Mouse (Mus musculus) stomach, embryonic 14.5 days (tissue): ENCODE data around the gene Fam111a. TPM values are rescaled to one million over a fixed set of nuclear protein-coding genes. Genes with fewer than 3 reads are reported as not detected.

Source experiments
- ATAC-seq: fragments of 200-750 bp; cut with Nextera tagmentation; 2 replicates; pipeline ENCODE4 v1.8.0; 2017; ENCODE audit warnings: low read depth, moderate TSS enrichment; ENCODE audit not compliant: insufficient number of reproducible peaks, insufficient read depth, low FRiP score
- H3K27ac ChIP-seq: fragments of 300-500 bp; sonication (generic); 2 replicates; pipeline ENCODE4 v1.5.1; 2014; ENCODE audit warnings: mild to moderate bottlenecking, low read length, moderate library complexity, mixed read lengths
- H3K27me3 ChIP-seq: fragments of 300-500 bp; sonication (generic); 2 replicates; pipeline ENCODE4 v1.6.1; 2014; ENCODE audit warnings: low read length, control low read depth, mixed read lengths; ENCODE audit not compliant: control insufficient read depth, insufficient read depth
- H3K36me3 ChIP-seq: fragments of 300-500 bp; sonication (generic); 2 replicates; pipeline ENCODE4 v1.6.1; 2014; ENCODE audit warnings: mild to moderate bottlenecking, control low read depth, low read length, moderate library complexity, mixed read lengths; ENCODE audit not compliant: control insufficient read depth, insufficient read depth
- H3K4me1 ChIP-seq: fragments of 300-500 bp; sonication (generic); 2 replicates; pipeline ENCODE4 v1.6.1; 2014; ENCODE audit warnings: low read length, control low read depth, mixed read lengths; ENCODE audit not compliant: control insufficient read depth, insufficient read depth
- H3K4me2 ChIP-seq: fragments of 300-500 bp; sonication (generic); replicated peaks from 2 replicates; pipeline ENCODE4 v1.6.1; 2014; ENCODE audit warnings: low read depth, low read length, control low read depth
- H3K4me3 ChIP-seq: fragments of 300-500 bp; sonication (generic); 2 replicates; pipeline ENCODE4 v1.5.1; 2014; ENCODE audit warnings: low read depth, low read length, control low read depth
- H3K9ac ChIP-seq: fragments of 300-500 bp; sonication (generic); replicated peaks from 2 replicates; pipeline ENCODE4 v1.6.1; 2014; ENCODE audit warnings: low read depth, mild to moderate bottlenecking, control low read depth, low read length, moderate library complexity, mixed read lengths
- H3K9me3 ChIP-seq: fragments of 300-500 bp; sonication (generic); 2 replicates; pipeline ENCODE4 v1.6.1; 2016; ENCODE audit warnings: low read depth, low read length, control low read depth; ENCODE audit not compliant: control insufficient read depth
- WGBS: fragments of 180-500 bp; shearing (Covaris S2); extraction: QIAGEN DNeasy Blood & Tissue Kit; methylation state at CpG from one replicate; pipeline ENCODE4 v1.1.7; 2014; 5-methylcytosine and 5-hydroxymethylcytosine counted together
- polyA plus RNA-seq: library from polyadenylated mRNA; unstranded; fragments of >200 nt; fragmentation: Nextera tagmentation; extraction: Ambion mirVana; gene quantifications from 2 replicates; pipeline ENCODE4 v1.2.1, GENCODE M21; 2014

The Fam111a gene
- polyA plus RNA-seq, 1 experiment from 2014 or later: 23.5 TPM

DNA sequence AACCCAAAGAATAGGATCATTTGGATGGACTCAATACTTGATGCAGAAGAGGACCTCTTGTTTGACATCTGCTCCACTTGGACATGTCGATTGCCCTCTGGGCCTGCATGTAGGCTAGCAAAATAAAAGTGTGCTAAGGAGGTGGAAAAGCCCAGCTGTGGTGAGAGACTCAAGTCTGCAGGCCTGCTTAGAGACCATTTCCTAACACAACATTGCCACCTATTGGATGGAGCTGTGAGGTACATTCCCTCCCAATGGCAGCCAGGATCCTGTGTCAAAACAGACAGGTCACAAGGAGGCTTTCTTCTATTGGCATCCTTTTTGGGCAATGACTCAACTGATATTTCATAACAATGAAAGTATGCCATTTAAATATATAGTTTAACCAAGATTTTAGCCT, 46.4 kb downstream of the Fam111a start:
- Histone ChIP-seq H3K27ac (no peak overlapping the region), H3K9ac (no peak overlapping the region), H3K36me3 (no peaks in the 10 kb centered on the region; the same call in 1 of the 2 replicates), H3K27me3 (no peaks in the 10 kb centered on the region), H3K4me3 (no peak overlapping the region), H3K9me3 (no peaks in the 10 kb centered on the region), H3K4me2 (no peak overlapping the region), H3K4me1 (peaks cover 4% of the 10 kb centered on the region; the same call in 1 of the 2 replicates)
- WGBS: 7% methylated on average over 1 of the region's 1 CpGs
- ATAC-seq: peak; percentile 57; the same call in 1 of the 2 replicates

GRCm38 (mm10) chr19:12595135-12595529, 49.6 kb downstream of the Fam111a start:
- no peaks in the 10 kb centered on the region for H3K27me3 ChIP-seq
- H3K9me3 ChIP-seq: no peaks in the 10 kb centered on the region
- WGBS: 59% methylated on average over 2 of the region's 2 CpGs
- no peak; the same call in 1 of the 2 replicates for ATAC-seq
- H3K9ac ChIP-seq: no peak overlapping the region
- peaks cover 6% of the 10 kb centered on the region; the same call in 1 of the 2 replicates for H3K4me1 ChIP-seq
- no peaks in the 10 kb centered on the region for H3K36me3 ChIP-seq
- H3K27ac ChIP-seq: no peak overlapping the region
- peak overlapping the region; percentile 51 for H3K4me3 ChIP-seq
- peak overlapping the region; percentile 83; the same call in 1 of the 2 replicates for H3K4me2 ChIP-seq

DNA sequence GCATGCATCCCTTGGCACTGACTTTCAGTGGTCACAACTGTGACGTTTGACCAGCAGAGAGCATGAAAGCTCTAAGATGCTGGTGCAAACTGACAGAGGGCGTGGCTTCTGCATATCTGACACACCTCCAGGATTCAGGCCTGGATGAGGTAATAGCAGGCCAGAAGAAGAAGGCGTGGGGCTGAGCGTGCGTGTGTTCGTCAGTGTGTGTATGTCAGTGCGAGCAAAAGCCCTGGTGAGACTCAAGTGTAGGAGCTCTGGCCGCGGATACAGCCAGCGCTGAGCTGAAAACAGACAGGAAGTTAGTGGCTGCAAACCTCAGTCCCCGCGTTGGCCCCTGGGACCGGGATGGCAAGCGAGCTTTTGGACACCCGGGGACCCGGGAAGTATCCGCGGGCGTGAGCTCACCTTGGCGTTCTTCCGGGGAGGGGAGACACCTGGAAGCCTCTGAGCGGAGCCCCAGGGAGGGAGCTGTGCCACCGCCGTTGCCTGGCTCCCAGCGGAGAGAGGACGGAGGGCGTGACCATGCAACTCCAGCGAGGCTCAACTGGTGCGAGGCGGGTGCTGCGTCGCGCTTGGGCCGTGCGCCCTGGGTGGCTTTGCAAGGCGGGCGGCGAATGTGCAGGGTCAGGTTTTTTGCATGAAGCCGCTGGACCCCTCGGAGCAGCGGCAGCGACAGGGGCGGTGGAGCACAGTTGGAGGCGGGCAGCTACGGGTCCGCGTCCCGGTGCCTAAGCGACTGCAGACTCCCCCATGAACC, 50.2 kb downstream of the Fam111a start:
- Histone ChIP-seq H3K27ac (peak overlapping the region; percentile 58), H3K4me2 (peak overlapping the region; percentile 83)
- WGBS: 1% methylated on average over 48 of the region's 49 CpGs

DNA sequence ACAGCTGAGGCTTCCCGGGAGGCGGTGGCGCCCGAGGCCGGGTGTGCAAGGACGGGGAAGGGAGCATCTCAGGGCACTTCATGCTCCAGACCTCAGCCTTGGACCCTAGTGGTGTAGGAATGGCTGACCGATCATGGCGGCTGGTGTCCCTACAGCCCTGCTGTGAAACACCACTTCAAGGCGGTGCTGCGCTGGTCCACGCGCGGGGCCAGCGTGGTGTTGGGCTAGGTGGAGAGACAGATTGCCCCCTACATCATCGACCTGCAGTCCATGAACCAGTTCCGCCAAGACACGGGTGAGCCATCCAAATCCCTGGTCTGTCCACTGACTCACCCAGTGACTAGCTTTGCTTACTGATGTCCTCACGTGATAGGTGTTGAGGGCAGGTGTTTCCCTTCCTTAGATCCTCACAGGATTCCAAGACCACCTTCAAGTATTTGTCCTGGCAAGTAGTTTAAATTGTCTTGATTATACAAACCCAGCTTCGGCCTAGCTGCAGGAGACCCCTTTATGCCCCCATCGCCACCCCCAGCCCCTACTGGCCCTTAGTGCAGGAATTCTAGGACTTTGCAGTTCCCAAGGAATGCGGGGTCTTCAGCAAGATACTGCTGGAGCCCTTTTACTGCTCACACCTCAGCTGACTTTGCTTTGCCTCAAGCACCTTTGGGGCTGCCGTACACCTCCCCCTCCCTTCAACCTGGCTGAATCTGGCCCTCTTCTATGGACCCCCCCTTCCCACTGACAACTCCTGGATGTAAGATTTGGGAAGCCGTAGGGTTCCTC, 50.9 kb downstream of the Fam111a start:
- WGBS: 16% methylated on average over 23 of the region's 23 CpGs

More for the DNA sequence above, 50.2 kb downstream of the Fam111a start:
- H3K9me3 ChIP-seq: no peaks in the 10 kb centered on the region
- peak overlapping the region; percentile 61 for H3K9ac ChIP-seq
- no peaks in the 10 kb centered on the region for H3K27me3 ChIP-seq
- H3K4me1 ChIP-seq: peaks cover 6% of the 10 kb centered on the region; the same call in 1 of the 2 replicates
- H3K4me3 ChIP-seq: peak overlapping the region; percentile 51
- ATAC-seq: peak; percentile 91
- no peaks in the 10 kb centered on the region for H3K36me3 ChIP-seq

GRCm38 (mm10) chr19:12597073-12597405, 51.5 kb downstream of the Fam111a start:
- H3K9ac ChIP-seq: no peak overlapping the region
- peak overlapping the region; percentile 51; the same call in 1 of the 2 replicates for H3K4me3 ChIP-seq
- no peaks in the 10 kb centered on the region for H3K36me3 ChIP-seq
- H3K4me1 ChIP-seq: peaks cover 6% of the 10 kb centered on the region; the same call in 1 of the 2 replicates
- peak overlapping the region; percentile 83 for H3K4me2 ChIP-seq
- no peak overlapping the region for H3K27ac ChIP-seq
- no peak for ATAC-seq
- WGBS: 37% methylated on average over 3 of the region's 3 CpGs
- no peaks in the 10 kb centered on the region for H3K27me3 ChIP-seq
- no peaks in the 10 kb centered on the region for H3K9me3 ChIP-seq

More for the DNA sequence above, 50.9 kb downstream of the Fam111a start:
- Histone ChIP-seq H3K4me1 (peaks cover 6% of the 10 kb centered on the region; the same call in 1 of the 2 replicates), H3K4me2 (peak overlapping the region; percentile 83), H3K27me3 (no peaks in the 10 kb centered on the region), H3K9ac (peak overlapping the region; percentile 61), H3K27ac (no peak overlapping the region), H3K9me3 (no peaks in the 10 kb centered on the region), H3K36me3 (no peaks in the 10 kb centered on the region), H3K4me3 (peak overlapping the region; percentile 51)
- ATAC-seq: peak; percentile 39

DNA sequence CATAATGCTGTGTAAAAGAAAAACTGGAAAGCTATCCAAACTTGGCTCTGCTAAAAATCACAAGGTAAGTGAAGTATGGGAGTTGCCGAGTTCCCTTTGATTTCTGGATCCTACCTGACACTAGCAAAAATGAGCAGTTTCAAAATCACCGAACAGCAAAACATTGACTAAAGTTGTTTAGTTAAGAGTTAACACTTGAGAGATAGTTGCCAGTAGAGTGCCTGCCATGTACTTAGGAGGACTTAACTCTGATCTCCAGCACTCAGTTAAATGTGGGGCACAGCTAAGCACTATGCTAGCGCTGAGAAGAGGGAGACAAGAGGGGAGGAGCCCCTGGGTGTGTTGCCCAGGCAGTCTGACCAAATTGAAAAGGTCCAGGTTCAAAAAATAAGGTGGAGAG, 53.1 kb downstream of the Fam111a start:
- H3K27ac ChIP-seq: no peak overlapping the region
- ATAC-seq: no peak
- no peaks in the 10 kb centered on the region for H3K27me3 ChIP-seq
- H3K4me2 ChIP-seq: no peak overlapping the region
- no peak overlapping the region for H3K9ac ChIP-seq
- H3K9me3 ChIP-seq: no peaks in the 10 kb centered on the region
- no peak overlapping the region for H3K4me3 ChIP-seq
- 58% methylated on average over 3 of the region's 3 CpGs for WGBS
- peaks cover 6% of the 10 kb centered on the region; the same call in 1 of the 2 replicates for H3K4me1 ChIP-seq
- no peaks in the 10 kb centered on the region for H3K36me3 ChIP-seq

DNA sequence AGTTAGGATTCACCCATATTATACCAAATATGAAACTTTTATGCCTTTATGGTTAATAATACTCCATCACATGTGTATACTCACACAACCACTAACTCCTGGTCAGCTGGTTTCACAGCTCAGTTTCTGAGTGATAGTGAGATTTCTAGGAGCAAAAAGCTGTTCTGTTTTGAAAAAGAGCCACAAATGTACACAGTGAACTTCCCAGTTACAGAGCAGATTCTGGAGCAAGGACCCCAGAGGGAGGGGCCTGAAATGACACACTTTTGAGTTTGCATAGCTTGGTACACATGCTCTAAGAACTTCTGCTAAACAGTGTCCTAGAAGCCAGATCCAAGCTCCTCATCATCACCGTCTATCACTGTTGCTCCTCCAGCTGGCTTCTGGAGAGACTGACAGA, 54.1 kb downstream of the Fam111a start, which contains the start of gene Gm4952:
TSS of gene Gm4952 (plus strand) at position 301 of the 400 bp plus-strand sequence.
- 53% methylated on average over 1 of the region's 1 CpGs for WGBS
- Histone ChIP-seq H3K4me1 (peaks cover 6% of the 10 kb centered on the region; the same call in 1 of the 2 replicates), H3K4me3 (no peak within 1 kb of the TSS), H3K36me3 (no peaks in the 10 kb centered on the region), H3K9me3 (no peaks in the 10 kb centered on the region), H3K9ac (no peak within 1 kb of the TSS), H3K27ac (no peak within 1 kb of the TSS), H3K4me2 (no peak within 1 kb of the TSS), H3K27me3 (no peaks in the 10 kb centered on the region)
- no peak for ATAC-seq

- WGBS: 14% methylated on average over 2 of the region's 2 CpGs
- Histone ChIP-seq H3K4me3 (no peak overlapping the region), H3K4me1 (peaks cover 6% of the 10 kb centered on the region; the same call in 1 of the 2 replicates), H3K36me3 (no peaks in the 10 kb centered on the region), H3K27ac (no peak overlapping the region), H3K27me3 (no peaks in the 10 kb centered on the region), H3K9me3 (no peaks in the 10 kb centered on the region), H3K9ac (no peak overlapping the region), H3K4me2 (no peak overlapping the region)
- no peak for ATAC-seq
Measured at GRCm38 (mm10) chr19:12600684-12601480, 55.3 kb downstream of the Fam111a start.
